In the genomic region with DNA sequence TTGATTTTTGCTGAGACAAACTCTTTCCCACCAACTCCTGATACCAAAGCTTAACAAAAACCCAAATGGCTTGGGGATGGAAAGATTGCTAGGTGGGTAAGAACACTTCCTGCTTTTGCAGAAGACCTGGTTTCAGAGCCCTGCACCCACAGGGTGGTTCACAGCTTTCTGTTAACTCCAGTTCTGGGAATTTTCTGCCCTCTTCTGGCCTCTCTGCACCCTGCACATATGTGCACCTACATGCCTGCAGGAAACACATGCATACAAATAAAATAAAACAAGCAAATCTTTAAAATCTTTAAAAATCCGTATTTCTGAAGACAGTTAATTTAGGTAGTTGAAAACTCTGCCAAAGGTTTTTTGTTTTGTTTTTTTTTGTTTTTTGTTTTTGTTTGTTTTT, we compare ENCODE assay signal across 16 mouse cellular contexts.
DNase-seq lines count a peak whose midpoint lies in the region; ATAC-seq lines count a peak whose summit lies in the region.
"Had no signal": no experiment of that assay in that cellular context is flagged by ENCODE, and none has a peak within 500 bp of the region (broad histone marks: within the 10 kb centered on the region; RNA-seq: fewer than 3 reads in every experiment).

No protein-coding gene starts in this region.

- no peak overlapping the region for H3K4me3 ChIP-seq in kidney, embryonic 15.5 days (replicated peaks)
- H3K4me3 ChIP-seq: embryonic facial prominence, embryonic 13.5 days; forebrain, embryonic 15.5 days; heart, embryonic 12.5 days; midbrain, embryonic 13.5 days; myocyte had no signal

- no peak overlapping the region for H3K9ac ChIP-seq in kidney, embryonic 15.5 days
- H3K9ac ChIP-seq: embryonic facial prominence, embryonic 13.5 days; forebrain, embryonic 15.5 days; heart, embryonic 12.5 days; hindbrain, embryonic 14.5 days; midbrain, embryonic 13.5 days had no signal

- no peak overlapping the region for H3K4me2 ChIP-seq in kidney, embryonic 15.5 days
- H3K4me2 ChIP-seq: embryonic facial prominence, embryonic 13.5 days; forebrain, embryonic 15.5 days; heart, embryonic 12.5 days; hindbrain, embryonic 14.5 days; midbrain, embryonic 13.5 days had no signal

- no peaks in the 10 kb centered on the region for H3K9me3 ChIP-seq in kidney, embryonic 15.5 days (replicated peaks)
- H3K9me3 ChIP-seq: embryonic facial prominence, embryonic 13.5 days; forebrain, embryonic 15.5 days had no signal

- DNase-seq in gastrocnemius, adult 18-20 months (ENCODE audit: low spot score) = peak; percentile 10
- DNase-seq in gastrocnemius, postnatal 4 days (ENCODE audit: low spot score in 2 of 2) = no peak
- DNase-seq in kidney, postnatal 36 days = peak; percentile 20 to 61
- DNase-seq in 416B (ENCODE audit: low read depth) (peak; percentile 27), R1 (ENCODE audit: low read depth, low spot score) (peak; percentile 58)
- no peak for DNase-seq in spleen, adult 18-20 months
- DNase-seq: heart, postnatal 14 days; lung, postnatal 10 days; thymus, postnatal 4 days had no signal

- H3K27me3 ChIP-seq in kidney, embryonic 15.5 days = no peaks in the 10 kb centered on the region
- H3K27me3 ChIP-seq: embryonic facial prominence, embryonic 13.5 days; forebrain, embryonic 15.5 days; heart, embryonic 12.5 days; midbrain, embryonic 13.5 days had no signal

- no peaks in the 10 kb centered on the region for H3K36me3 ChIP-seq in kidney, embryonic 15.5 days
- H3K36me3 ChIP-seq: embryonic facial prominence, embryonic 13.5 days; forebrain, embryonic 15.5 days; heart, embryonic 12.5 days; midbrain, embryonic 13.5 days had no signal

- WGBS in kidney, embryonic 15.5 days = 68% methylated on average over 1 of the region's 1 CpGs

- no peak for ATAC-seq in kidney, embryonic 15.5 days (replicated peaks; ENCODE audit: low FRiP score)
- ATAC-seq: forebrain, embryonic 15.5 days; midbrain, embryonic 13.5 days had no signal

- H3K27ac ChIP-seq in kidney, embryonic 15.5 days = no peak overlapping the region
- H3K27ac ChIP-seq: embryonic facial prominence, embryonic 13.5 days; forebrain, embryonic 15.5 days; hindbrain, embryonic 14.5 days; midbrain, embryonic 13.5 days had no signal

- no peaks in the 10 kb centered on the region for H3K4me1 ChIP-seq in kidney, embryonic 15.5 days
- H3K4me1 ChIP-seq: embryonic facial prominence, embryonic 13.5 days; forebrain, embryonic 15.5 days; heart, embryonic 12.5 days; midbrain, embryonic 13.5 days had no signal

Comparison
In these comparisons a context has a peak if more than half of its experiments do, and no peak if none do; other contexts are left out.
1. DNase-seq: peak in gastrocnemius, adult 18-20 months (single experiment), kidney, postnatal 36 days (2 of 2), 416B (single experiment) and R1 (single experiment); none in gastrocnemius, postnatal 4 days (0 of 2) and spleen, adult 18-20 months (0 of 2).